Mouse (Mus musculus): ENCODE results near the gene Wdr66.
"Not testable (repeated sequence)": the region's sequence is repeated elsewhere in the genome, so short reads cannot be mapped to it uniquely, and the experiment has no call there.

The Wdr66 gene

GRCm38 (mm10) chr5:123251834-123252233 lies at the start of gene Wdr66:
TSS of gene Wdr66 (plus strand) at chr5:123252102.
- in situ Hi-C loops (cut with MboI, MseI): no loop called here

GRCm38 (mm10) chr5:123202771-123203170 lies 49.1 kb upstream of the Wdr66 start:
- in situ Hi-C loops (cut with MboI, MseI): not testable (repeated sequence)

GRCm38 (mm10) chr5:123203591-123203990 lies 48.3 kb upstream of the Wdr66 start:
- in situ Hi-C loops (cut with MboI, MseI): not testable (repeated sequence)

GRCm38 (mm10) chr5:123222346-123223050 lies 29.4 kb upstream of the Wdr66 start:
- in situ Hi-C loops (cut with MboI, MseI): not testable (repeated sequence)

- in situ Hi-C loops (cut with MboI, MseI): no loop called here
Observed at GRCm38 (mm10) chr5:123223051-123223410, 28.9 kb upstream of the Wdr66 start.

- in situ Hi-C loops (cut with MboI, MseI): not testable (repeated sequence)
Observed at GRCm38 (mm10) chr5:123223861-123224260, 28.0 kb upstream of the Wdr66 start.

- in situ Hi-C loops (cut with MboI, MseI): no loop called here
Observed at GRCm38 (mm10) chr5:123226851-123227250, 25.1 kb upstream of the Wdr66 start.

- in situ Hi-C loops (cut with MboI, MseI): no loop called here
Observed at GRCm38 (mm10) chr5:123227762-123228523, 24.0 kb upstream of the Wdr66 start.

- in situ Hi-C loops (cut with MboI, MseI): no loop called here
Observed at GRCm38 (mm10) chr5:123228524-123228922, 23.4 kb upstream of the Wdr66 start.

- in situ Hi-C loops (cut with MboI, MseI): no loop called here
Observed at GRCm38 (mm10) chr5:123229296-123229695, 22.6 kb upstream of the Wdr66 start.

- in situ Hi-C loops (cut with MboI, MseI): no loop called here
Observed at GRCm38 (mm10) chr5:123232180-123232579, 19.7 kb upstream of the Wdr66 start.

- in situ Hi-C loops (cut with MboI, MseI): no loop called here
Observed at GRCm38 (mm10) chr5:123235731-123236130, 16.2 kb upstream of the Wdr66 start.

- in situ Hi-C loops (cut with MboI, MseI): no loop called here
Observed at GRCm38 (mm10) chr5:123236426-123236825, 15.5 kb upstream of the Wdr66 start.

GRCm38 (mm10) chr5:123239501-123239900 lies 12.4 kb upstream of the Wdr66 start:
- in situ Hi-C loops (cut with MboI, MseI): no loop called here

GRCm38 (mm10) chr5:123245518-123245917 lies 6.4 kb upstream of the Wdr66 start:
- in situ Hi-C loops (cut with MboI, MseI): no loop called here

- in situ Hi-C loops (cut with MboI, MseI): no loop called here
Observed at GRCm38 (mm10) chr5:123251390-123251789, 512 bp upstream of the Wdr66 start.

GRCm38 (mm10) chr5:123256841-123257755 lies 5.2 kb downstream of the Wdr66 start:
- in situ Hi-C loops (cut with MboI, MseI): no loop called here

GRCm38 (mm10) chr5:123258990-123259389 lies 7.1 kb downstream of the Wdr66 start:
- in situ Hi-C loops (cut with MboI, MseI): no loop called here

- in situ Hi-C loops (cut with MboI, MseI): no loop called here
Observed at GRCm38 (mm10) chr5:123260698-123261097, 8.8 kb downstream of the Wdr66 start.

GRCm38 (mm10) chr5:123266909-123267308 lies 15.0 kb downstream of the Wdr66 start:
- in situ Hi-C loops (cut with MboI, MseI): no loop called here

- in situ Hi-C loops (cut with MboI, MseI): no loop called here
Observed at GRCm38 (mm10) chr5:123268477-123269474, 16.9 kb downstream of the Wdr66 start.
